Mouse (Mus musculus) hindbrain, embryonic 14.5 days (tissue): ENCODE data around the gene Slc10a7. TPM values are rescaled to one million over a fixed set of nuclear protein-coding genes. Genes with fewer than 3 reads are reported as not detected.

Experiments
- ATAC-seq: fragments of 200-750 bp; cut with Nextera tagmentation; 2 replicates; pipeline ENCODE4 v1.8.0; 2017; ENCODE audit warnings: moderate number of reproducible peaks, mild to moderate bottlenecking, moderate TSS enrichment, moderate library complexity; ENCODE audit not compliant: low FRiP score
- DNase-seq: peaks from one replicate; pipeline ENCODE4 v3.0.0-alpha.2; 2015; ENCODE audit warnings: low spot score
- H3K27ac ChIP-seq: fragments of 300-500 bp; sonication (generic); 2 replicates; pipeline ENCODE4 v1.5.1; 2014; ENCODE audit warnings: mild to moderate bottlenecking, moderate library complexity
- H3K27me3 ChIP-seq: fragments of 300-500 bp; sonication (generic); 2 replicates; pipeline ENCODE4 v1.6.1; 2014; ENCODE audit warnings: mild to moderate bottlenecking, low read length, mixed read lengths; ENCODE audit not compliant: control insufficient read depth, insufficient read depth
- H3K36me3 ChIP-seq: fragments of 300-500 bp; sonication (generic); replicated peaks from 2 replicates; pipeline ENCODE4 v1.6.1; 2014; ENCODE audit not compliant: control insufficient read depth, insufficient read depth
- H3K4me1 ChIP-seq: fragments of 300-500 bp; sonication (generic); replicated peaks from 2 replicates; pipeline ENCODE4 v1.6.1; 2014; ENCODE audit warnings: antibody characterized with exemption, low read length, mixed read lengths; ENCODE audit not compliant: control insufficient read depth, insufficient read depth
- H3K4me2 ChIP-seq: fragments of 300-500 bp; sonication (generic); replicated peaks from 2 replicates; pipeline ENCODE4 v1.6.1; 2014; ENCODE audit warnings: mild to moderate bottlenecking, moderate library complexity
- H3K4me3 ChIP-seq: fragments of 300-500 bp; sonication (generic); replicated peaks from 2 replicates; pipeline ENCODE4 v1.5.1; 2014; ENCODE audit warnings: mild to moderate bottlenecking, low read length
- H3K9ac ChIP-seq: fragments of 300-500 bp; sonication (generic); 2 replicates; pipeline ENCODE4 v1.6.1; 2014
- H3K9me3 ChIP-seq: fragments of 300-500 bp; sonication (generic); 2 replicates; pipeline ENCODE4 v1.6.1; 2016; ENCODE audit warnings: low read length; ENCODE audit not compliant: control insufficient read depth
- WGBS: fragments of 180-500 bp; shearing (Covaris S2); extraction: QIAGEN DNeasy Blood & Tissue Kit; methylation state at CpG from one replicate; pipeline ENCODE4 v1.1.7; 2014; 5-methylcytosine and 5-hydroxymethylcytosine counted together
- polyA plus RNA-seq: library from polyadenylated mRNA; unstranded; fragments of >200 nt; fragmentation: Nextera tagmentation; extraction: Ambion mirVana; gene quantifications from 2 replicates; pipeline ENCODE4 v1.2.1, GENCODE M21; 2014

Gene Slc10a7
- polyA plus RNA-seq, 1 experiment from 2014 or later: 6.4 TPM

GRCm38 (mm10) chr8:78771256-78771655 lies 262.1 kb downstream of the Slc10a7 start:
- Histone ChIP-seq H3K4me2 (no peak overlapping the region), H3K9me3 (no peaks in the 10 kb centered on the region), H3K4me3 (no peak overlapping the region), H3K27ac (no peak overlapping the region), H3K27me3 (no peaks in the 10 kb centered on the region), H3K36me3 (no peaks in the 10 kb centered on the region), H3K9ac (no peak overlapping the region), H3K4me1 (no peaks in the 10 kb centered on the region)
- DNase-seq (no peak), ATAC-seq (no peak)
- WGBS: 78% methylated on average over 7 of the region's 7 CpGs

- WGBS: 90% methylated on average over 9 of the region's 9 CpGs
- H3K4me3 ChIP-seq: no peak overlapping the region
- no peak for DNase-seq
- H3K4me1 ChIP-seq: no peaks in the 10 kb centered on the region
- H3K36me3 ChIP-seq: no peaks in the 10 kb centered on the region
- H3K27ac ChIP-seq: no peak overlapping the region
- H3K4me2 ChIP-seq: no peak overlapping the region
- H3K9ac ChIP-seq: no peak overlapping the region
- H3K27me3 ChIP-seq: no peaks in the 10 kb centered on the region
- no peak for ATAC-seq
- no peaks in the 10 kb centered on the region for H3K9me3 ChIP-seq
Measured at GRCm38 (mm10) chr8:78776816-78777215, 267.7 kb downstream of the Slc10a7 start.

Other genes starting within 250 kb of the Slc10a7 start
- 6.1 and 6.2 TPM in 2 replicates for gene Pou4f2, start 72.7 kb upstream of the Slc10a7 start, polyA plus RNA-seq
- gene Rbmxl1, start 448 bp upstream of the Slc10a7 start, polyA plus RNA-seq: 195 and 213 TPM in 2 replicates